Mouse (Mus musculus): ENCODE data around the gene Samd4. TPM values are rescaled to one million over a fixed set of nuclear protein-coding genes. Genes with fewer than 3 reads are reported as not detected.

Gene Samd4
- polyA plus RNA-seq, 1 experiment from 2014 or later: 4.5 TPM

DNA sequence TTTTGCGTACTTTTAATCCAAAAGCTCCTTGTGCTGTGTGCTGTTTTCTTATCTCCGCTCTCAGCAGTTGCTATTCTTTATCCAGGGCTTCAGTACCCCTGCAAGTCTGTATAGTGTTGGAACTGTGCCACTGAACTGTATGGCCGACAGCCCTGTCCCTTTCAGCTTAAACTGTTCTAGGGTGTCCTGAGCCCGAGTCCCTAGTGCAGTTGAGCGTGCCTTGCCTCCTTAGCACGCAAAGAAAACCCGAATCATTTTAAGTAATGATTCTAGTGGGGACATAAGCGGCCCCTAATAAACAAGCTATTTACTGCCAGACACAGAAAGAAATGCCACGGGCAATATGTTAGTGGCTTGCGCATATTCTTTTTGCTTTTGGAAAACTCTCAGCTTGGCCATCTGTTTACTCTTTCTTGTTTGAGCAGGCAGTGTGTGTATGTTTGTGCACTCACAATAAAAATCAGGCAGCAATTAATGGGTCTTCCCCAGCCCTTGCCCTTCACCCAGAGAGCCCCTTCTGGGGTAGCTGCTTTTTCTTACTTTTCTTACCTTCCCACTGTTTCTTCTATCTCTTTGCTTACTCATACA is 63.3 kb downstream of the Samd4 start:
- Histone ChIP-seq H3K27me3 (ENCODE audit: insufficient read depth, poor library complexity, severe bottlenecking) (no peaks in the 10 kb centered on the region), H3K27ac (no peak overlapping the region), H3K9me3 (no peaks in the 10 kb centered on the region), H3K4me1 (replicated peaks) (peaks cover 28% of the 10 kb centered on the region), H3K4me3 (no peak overlapping the region), H3K36me3 (no peaks in the 10 kb centered on the region)
- DNase-seq (ENCODE audit: low spot score): no peak
- WGBS: 95% methylated on average over 10 of the region's 10 CpGs

DNA sequence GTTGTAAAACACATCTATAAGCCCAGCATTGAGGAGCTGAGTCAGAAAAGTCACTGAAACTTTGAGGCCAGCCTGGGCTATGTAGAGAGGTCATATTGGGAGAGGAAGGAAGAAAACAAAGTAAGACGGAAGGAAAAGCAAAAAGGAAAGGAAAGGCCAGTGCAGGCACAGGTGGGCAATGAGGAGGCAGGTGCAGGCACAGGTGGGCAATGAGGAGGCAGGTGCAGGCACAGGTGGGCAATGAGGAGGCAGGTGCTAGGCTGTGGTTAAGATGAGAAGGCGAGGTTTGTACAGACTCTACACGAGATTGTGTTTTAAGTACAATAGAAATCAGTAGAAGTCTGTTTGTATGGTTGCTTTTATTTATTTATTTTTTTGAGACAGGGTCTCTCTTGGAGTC is 65.0 kb downstream of the Samd4 start:
- peaks cover 16% of the 10 kb centered on the region for H3K4me1 ChIP-seq (replicated peaks)
- H3K27ac ChIP-seq: no peak overlapping the region
- H3K4me3 ChIP-seq: no peak overlapping the region
- 89% methylated on average over 3 of the region's 3 CpGs for WGBS
- no peaks in the 10 kb centered on the region for H3K27me3 ChIP-seq (ENCODE audit: insufficient read depth, poor library complexity, severe bottlenecking)
- no peak for DNase-seq (ENCODE audit: low spot score)
- H3K36me3 ChIP-seq: no peaks in the 10 kb centered on the region
- no peaks in the 10 kb centered on the region for H3K9me3 ChIP-seq

DNA sequence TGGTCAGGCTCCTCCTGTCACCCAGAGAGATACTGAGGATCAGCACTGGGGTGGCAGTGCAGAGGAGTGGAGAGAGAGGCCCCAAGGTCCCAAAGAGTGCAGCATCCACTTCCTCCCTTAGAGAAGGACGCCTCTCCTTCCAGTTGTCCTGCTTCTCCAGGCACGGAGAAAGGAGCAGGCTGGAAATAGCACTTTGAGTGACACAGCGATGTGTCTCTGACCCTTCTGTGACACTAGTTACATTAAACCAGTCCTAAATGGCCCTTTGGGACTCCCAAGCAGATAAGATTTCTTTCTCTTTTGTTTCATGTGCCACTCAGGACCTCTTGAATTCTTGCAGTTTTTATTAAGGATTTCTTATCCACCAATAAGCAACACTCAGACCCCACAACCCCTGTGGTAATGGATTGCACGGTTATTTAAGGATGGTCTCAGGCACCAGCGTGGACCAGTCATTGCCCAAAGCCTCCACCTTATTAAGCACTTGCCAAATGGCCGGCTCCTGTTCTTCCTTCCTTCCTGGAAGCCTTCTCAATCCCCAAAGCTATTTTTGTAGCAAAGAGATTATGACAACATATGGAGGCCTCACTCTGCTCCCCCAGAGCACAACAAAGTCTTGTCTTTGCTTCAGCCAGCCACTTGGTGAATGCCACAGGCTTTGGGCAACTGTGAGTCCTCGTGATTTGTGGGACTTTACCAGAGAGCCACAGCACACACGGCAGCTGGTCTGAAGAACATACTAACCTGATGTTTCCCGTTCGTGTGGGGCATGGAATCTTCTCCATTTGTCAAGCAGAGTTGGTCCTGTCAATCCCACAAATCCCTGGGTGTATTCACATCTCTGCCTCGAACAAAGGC is 68.1 kb downstream of the Samd4 start:
- no peak for DNase-seq (ENCODE audit: low spot score)
- WGBS: 68% methylated on average over 11 of the region's 11 CpGs

DNA sequence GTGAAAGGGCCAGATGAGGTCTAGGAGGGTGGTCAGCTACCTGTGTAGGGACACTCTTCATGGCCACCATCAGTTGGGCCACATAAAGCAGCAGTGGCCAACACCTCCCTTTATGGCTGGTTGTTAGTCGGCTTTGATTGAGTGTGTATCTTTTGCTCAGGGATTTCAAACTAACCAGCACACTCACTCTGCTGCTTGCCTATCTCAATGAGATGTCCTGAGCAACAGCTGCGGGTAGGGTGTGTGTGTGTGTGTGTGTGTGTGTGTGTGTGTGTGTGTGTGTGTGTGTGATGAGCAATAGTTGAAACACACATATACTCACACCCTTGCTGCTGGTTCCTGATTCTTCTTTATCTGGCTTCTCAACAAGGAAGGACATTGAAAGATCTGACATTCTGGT is 69.6 kb downstream of the Samd4 start:
- no peaks in the 10 kb centered on the region for H3K9me3 ChIP-seq
- H3K36me3 ChIP-seq: no peaks in the 10 kb centered on the region
- no peak for DNase-seq (ENCODE audit: low spot score)
- WGBS: 83% methylated on average over 2 of the region's 2 CpGs
- H3K27ac ChIP-seq: no peak overlapping the region
- no peaks in the 10 kb centered on the region for H3K27me3 ChIP-seq (ENCODE audit: insufficient read depth, poor library complexity, severe bottlenecking)
- peaks cover 48% of the 10 kb centered on the region for H3K4me1 ChIP-seq (replicated peaks)
- H3K4me3 ChIP-seq: no peak overlapping the region

More for the DNA sequence above, 68.1 kb downstream of the Samd4 start:
- H3K4me3 ChIP-seq: no peak overlapping the region
- H3K27me3 ChIP-seq (ENCODE audit: insufficient read depth, poor library complexity, severe bottlenecking): no peaks in the 10 kb centered on the region
- peaks cover 37% of the 10 kb centered on the region for H3K4me1 ChIP-seq (replicated peaks)
- no peak overlapping the region for H3K27ac ChIP-seq
- no peaks in the 10 kb centered on the region for H3K36me3 ChIP-seq
- H3K9me3 ChIP-seq: no peaks in the 10 kb centered on the region

DNA sequence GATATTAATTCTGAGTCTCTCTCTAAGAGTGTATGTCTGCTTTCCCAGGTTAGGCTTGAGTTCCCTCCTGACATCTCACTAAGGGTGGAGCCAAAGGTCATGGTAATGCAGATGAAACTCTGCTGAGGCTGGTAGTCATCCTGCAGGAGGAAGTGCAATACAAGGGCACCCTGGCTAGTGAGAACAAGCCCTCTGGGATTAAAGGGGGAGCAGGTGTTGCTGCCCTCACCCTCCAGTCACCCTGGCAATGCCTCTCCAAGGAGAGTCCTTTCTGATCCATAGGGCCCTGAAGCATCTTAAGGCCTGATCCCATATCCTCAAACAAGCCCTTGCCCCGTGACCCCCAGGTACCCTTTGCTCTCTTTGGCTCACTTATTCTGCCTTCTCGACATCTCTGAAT is 72.5 kb downstream of the Samd4 start:
- H3K27ac ChIP-seq: no peak overlapping the region
- peaks cover 42% of the 10 kb centered on the region for H3K4me1 ChIP-seq (replicated peaks)
- no peaks in the 10 kb centered on the region for H3K27me3 ChIP-seq (ENCODE audit: insufficient read depth, poor library complexity, severe bottlenecking)
- 47% methylated on average over 2 of the region's 2 CpGs for WGBS
- no peaks in the 10 kb centered on the region for H3K9me3 ChIP-seq
- no peak overlapping the region for H3K4me3 ChIP-seq
- H3K36me3 ChIP-seq: no peaks in the 10 kb centered on the region
- no peak for DNase-seq (ENCODE audit: low spot score)

DNA sequence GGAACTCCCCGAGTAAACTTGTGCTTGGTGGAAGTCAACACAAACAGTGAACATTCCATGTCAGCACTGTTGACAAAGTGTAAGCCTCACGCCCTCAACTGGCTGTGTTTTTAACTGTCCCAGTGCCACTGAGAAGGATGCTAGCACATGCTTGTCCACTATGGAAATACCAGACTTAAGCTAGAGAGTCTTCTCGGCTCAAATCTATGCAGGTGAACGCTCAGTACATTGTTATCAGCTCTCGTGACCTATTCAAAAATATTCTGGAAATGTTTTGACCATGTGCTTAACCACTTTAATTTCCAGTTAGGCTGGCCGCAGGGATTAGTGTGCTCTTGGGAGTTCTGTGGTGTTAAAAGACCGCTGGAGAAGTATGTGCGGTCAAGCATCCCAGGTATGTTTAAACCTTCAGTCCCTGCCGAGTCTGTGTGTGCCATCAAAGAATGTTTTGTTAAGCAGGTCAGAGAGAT is 73.0 kb downstream of the Samd4 start:
- H3K27ac ChIP-seq: no peak overlapping the region
- WGBS: 50% methylated on average over 9 of the region's 9 CpGs

DNA sequence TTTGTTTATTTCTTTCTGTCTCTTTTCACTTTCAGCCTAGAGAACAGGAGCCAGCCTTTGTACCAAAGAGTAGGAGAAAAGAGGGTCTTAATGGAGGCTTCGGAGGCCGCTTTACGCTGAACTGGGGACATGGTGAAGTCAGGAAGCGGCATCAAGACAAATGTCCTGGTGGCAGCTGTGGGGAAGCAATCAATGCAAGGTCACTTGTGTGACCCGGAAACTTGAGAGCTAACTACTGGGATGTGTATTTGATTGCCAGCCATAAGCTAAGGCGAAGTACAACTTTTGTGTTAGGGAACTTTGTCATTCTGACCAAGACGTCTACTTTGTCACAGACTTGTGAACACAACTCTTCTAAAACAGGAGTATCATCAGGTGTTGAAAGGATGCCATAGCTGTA is 73.5 kb downstream of the Samd4 start:
- Histone ChIP-seq H3K4me3 (no peak overlapping the region), H3K27me3 (ENCODE audit: insufficient read depth, poor library complexity, severe bottlenecking) (no peaks in the 10 kb centered on the region), H3K4me1 (replicated peaks) (peaks cover 33% of the 10 kb centered on the region), H3K36me3 (no peaks in the 10 kb centered on the region), H3K27ac (no peak overlapping the region), H3K9me3 (no peaks in the 10 kb centered on the region)
- 35% methylated on average over 7 of the region's 7 CpGs for WGBS
- DNase-seq (ENCODE audit: low spot score): no peak

More for the DNA sequence above, 73.0 kb downstream of the Samd4 start:
- no peaks in the 10 kb centered on the region for H3K27me3 ChIP-seq (ENCODE audit: insufficient read depth, poor library complexity, severe bottlenecking)
- DNase-seq (ENCODE audit: low spot score): no peak
- peaks cover 38% of the 10 kb centered on the region for H3K4me1 ChIP-seq (replicated peaks)
- no peaks in the 10 kb centered on the region for H3K36me3 ChIP-seq
- H3K9me3 ChIP-seq: no peaks in the 10 kb centered on the region
- no peak overlapping the region for H3K4me3 ChIP-seq

DNA sequence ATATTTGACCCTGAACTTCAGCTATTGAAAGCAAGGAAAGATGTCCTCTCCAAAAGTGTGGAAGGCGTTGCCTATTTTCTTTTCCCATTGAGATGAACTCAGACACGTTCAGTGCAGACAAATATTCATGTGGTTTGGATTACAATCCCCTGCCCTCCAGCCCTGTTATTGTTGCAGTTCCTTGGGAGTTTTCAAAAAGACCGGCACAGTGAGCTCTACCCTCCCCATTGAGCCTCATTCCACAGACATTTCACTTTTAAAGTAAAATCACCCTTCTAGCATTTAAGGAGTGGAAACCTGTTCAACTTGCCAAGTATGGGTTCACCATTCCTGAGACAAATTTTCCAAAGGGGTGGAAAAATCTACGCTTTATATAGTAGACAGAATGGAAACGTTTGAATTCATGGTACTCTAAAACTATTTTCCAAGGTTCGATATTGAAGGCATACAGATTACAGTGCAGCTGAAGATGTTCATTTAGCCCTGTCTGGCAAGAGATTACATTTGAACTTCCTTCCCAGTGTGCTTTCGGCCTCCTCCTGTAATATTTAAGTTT is 76.6 kb downstream of the Samd4 start:
- H3K27ac ChIP-seq: no peak overlapping the region
- WGBS: 79% methylated on average over 7 of the region's 7 CpGs
- DNase-seq (ENCODE audit: low spot score): no peak

DNA sequence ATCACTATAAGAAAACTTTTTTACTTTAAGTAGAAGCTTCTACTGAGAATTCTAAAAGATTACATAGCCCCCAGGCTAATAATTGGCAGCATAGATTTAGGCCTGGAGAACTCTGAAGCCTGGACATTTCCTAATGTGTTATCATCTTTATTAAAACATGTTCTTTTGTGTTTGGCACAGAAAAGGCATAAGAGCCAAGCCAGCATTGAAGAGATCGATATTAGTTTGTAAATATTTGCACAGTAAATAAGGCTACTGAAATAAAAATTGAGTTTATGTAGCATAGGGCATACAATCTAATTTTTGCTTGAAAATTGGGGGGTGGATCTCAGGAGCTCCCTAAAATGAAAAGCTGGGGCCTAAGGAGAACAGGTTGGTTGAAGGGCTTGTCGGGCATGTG is 77.2 kb downstream of the Samd4 start:
- Histone ChIP-seq H3K4me3 (no peak overlapping the region), H3K36me3 (no peaks in the 10 kb centered on the region), H3K27ac (no peak overlapping the region), H3K4me1 (replicated peaks) (peaks cover 30% of the 10 kb centered on the region), H3K9me3 (no peaks in the 10 kb centered on the region), H3K27me3 (ENCODE audit: insufficient read depth, poor library complexity, severe bottlenecking) (no peaks in the 10 kb centered on the region)
- whole genome bisulfite sequencing: 94% methylated on average over 2 of the region's 2 CpGs
- no peak for DNase-seq (ENCODE audit: low spot score)

More for the DNA sequence above, 76.6 kb downstream of the Samd4 start:
- H3K9me3 ChIP-seq: no peaks in the 10 kb centered on the region
- H3K27me3 ChIP-seq (ENCODE audit: insufficient read depth, poor library complexity, severe bottlenecking): no peaks in the 10 kb centered on the region
- no peaks in the 10 kb centered on the region for H3K36me3 ChIP-seq
- peaks cover 26% of the 10 kb centered on the region for H3K4me1 ChIP-seq (replicated peaks)
- no peak overlapping the region for H3K4me3 ChIP-seq

DNA sequence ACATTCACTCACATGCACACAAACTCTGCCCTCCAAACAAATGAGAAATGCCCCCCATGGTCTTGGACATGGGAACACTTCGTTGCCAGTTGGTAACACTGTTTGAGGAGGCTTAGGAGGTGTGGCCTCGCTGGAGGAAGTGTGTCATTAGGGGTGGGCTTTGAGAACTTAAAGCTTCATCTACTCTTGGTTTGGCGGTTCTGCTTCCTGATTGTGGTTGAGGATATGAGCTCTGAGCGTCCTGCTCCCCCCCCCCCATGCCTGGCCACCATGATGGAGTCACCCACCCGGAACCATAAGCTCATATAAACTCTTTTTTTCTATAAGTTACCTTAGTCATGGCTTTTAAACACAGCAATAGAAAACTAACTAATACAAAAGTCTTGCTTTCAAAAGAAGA is 80.2 kb downstream of the Samd4 start:
- 83% methylated on average over 5 of the region's 5 CpGs for WGBS
- no peaks in the 10 kb centered on the region for H3K9me3 ChIP-seq
- DNase-seq (ENCODE audit: low spot score): no peak
- H3K27me3 ChIP-seq (ENCODE audit: insufficient read depth, poor library complexity, severe bottlenecking): peaks cover under 1% of the 10 kb centered on the region; the same call in 1 of the 2 replicates
- H3K4me3 ChIP-seq: no peak overlapping the region
- no peak overlapping the region for H3K27ac ChIP-seq
- no peaks in the 10 kb centered on the region for H3K36me3 ChIP-seq
- peaks cover 29% of the 10 kb centered on the region for H3K4me1 ChIP-seq (replicated peaks)

DNA sequence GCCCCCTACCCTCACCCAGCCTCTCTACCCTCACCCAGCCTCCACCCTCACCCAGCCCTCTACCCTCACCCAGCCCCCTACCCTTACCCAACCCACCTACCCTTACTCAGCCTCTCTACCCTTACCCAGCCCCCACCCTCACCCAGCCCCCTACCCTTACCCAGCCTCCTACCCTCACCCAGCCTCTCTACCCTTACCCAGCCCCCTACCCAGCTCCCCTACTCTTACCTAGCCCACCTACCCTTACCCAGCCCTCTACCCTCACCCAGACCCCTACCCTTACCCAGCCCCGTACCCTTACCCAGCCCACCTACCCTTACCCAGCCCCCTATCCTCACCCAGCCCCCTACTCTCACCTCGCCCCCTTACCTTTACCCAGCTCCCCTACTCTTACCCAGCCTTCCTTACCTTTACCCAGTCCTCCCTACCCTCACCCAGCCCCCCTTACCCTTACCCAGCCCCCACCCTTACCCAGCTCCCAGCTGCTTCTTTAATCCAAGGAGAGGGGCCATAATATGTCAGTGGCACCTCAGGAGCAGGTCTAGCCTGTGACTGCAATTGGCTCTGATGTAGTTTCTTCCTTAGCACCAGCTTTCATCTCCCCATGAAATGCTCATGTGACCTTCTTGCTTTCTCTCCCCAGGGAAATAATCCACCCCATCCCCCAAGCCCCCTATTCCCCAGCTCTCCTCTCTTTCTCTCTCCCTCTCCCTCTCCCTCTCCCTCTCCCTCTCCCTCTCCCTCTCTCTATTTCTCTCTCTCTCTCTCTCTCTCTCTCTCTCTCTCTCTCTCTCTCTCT is 81.6 kb downstream of the Samd4 start:
- Histone ChIP-seq H3K36me3 (no peaks in the 10 kb centered on the region), H3K9me3 (no peaks in the 10 kb centered on the region), H3K4me1 (replicated peaks) (peaks cover 33% of the 10 kb centered on the region), H3K27me3 (ENCODE audit: insufficient read depth, poor library complexity, severe bottlenecking) (peaks cover 3% of the 10 kb centered on the region; the same call in 1 of the 2 replicates), H3K4me3 (no peak overlapping the region), H3K27ac (peak overlapping the region; percentile 29; the same call in 1 of the 2 replicates)
- WGBS: 91% methylated on average over 2 of the region's 2 CpGs
- no peak for DNase-seq (ENCODE audit: low spot score)

DNA sequence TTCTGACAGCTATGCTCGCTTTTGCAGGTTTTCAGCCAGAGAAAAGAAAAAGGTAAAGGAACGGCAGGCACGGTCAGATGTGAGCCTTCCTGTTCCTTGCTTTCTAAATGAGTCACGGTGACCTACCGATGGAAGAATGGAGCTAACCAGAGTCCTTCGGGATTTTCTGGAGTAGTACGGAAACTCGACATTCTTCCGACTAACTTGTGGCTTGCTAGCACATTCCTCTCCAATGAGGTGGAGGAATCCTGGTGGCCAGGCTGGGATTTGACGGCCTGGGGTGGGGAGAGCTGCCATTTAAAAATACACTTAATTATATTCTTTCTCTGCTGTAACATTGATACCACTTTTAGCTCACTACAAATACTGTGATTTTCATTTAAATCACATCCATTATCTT is 83.6 kb downstream of the Samd4 start:
- Histone ChIP-seq H3K27me3 (ENCODE audit: insufficient read depth, poor library complexity, severe bottlenecking) (peaks cover 3% of the 10 kb centered on the region; the same call in 1 of the 2 replicates), H3K4me3 (no peak overlapping the region), H3K36me3 (no peaks in the 10 kb centered on the region), H3K4me1 (replicated peaks) (peaks cover 33% of the 10 kb centered on the region), H3K27ac (no peak overlapping the region), H3K9me3 (no peaks in the 10 kb centered on the region)
- no peak for DNase-seq (ENCODE audit: low spot score)
- WGBS: 74% methylated on average over 10 of the region's 10 CpGs

Data from hindbrain, embryonic 10.5 days (tissue).